In the genomic region with DNA sequence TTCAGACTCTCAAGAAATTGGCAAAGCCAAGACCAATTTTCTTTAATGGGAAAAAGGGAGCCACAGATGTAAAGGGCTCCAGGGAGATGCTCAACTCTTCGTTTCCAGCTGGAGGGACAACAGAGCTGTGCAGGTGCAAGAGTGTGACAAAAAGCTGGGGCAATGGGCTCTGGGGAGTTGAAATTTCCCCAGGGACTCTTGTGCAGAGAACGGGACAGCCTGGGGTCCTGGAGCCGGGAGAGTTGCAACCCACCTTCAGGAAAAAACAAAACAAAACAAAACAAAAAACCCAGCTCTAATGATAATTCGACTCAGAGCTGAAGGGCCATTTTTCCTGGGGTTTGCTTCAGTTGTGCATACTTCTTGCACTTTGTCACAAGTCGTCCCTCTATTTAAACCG, we compare ENCODE assay signal across 25 mouse cellular contexts. TPM values are rescaled to one million over a fixed set of nuclear protein-coding genes. Genes with fewer than 3 reads are reported as not detected.
"Had no signal": no experiment of that assay in that cellular context is flagged by ENCODE, and none has a peak within 500 bp of the region (broad histone marks: within the 10 kb centered on the region; RNA-seq: fewer than 3 reads in every experiment).

No protein-coding gene starts in this region.

- H3K4me2 ChIP-seq: heart, embryonic 12.5 days; hindbrain, embryonic 12.5 days; hindbrain, embryonic 14.5 days; intestine, embryonic 15.5 days; limb, embryonic 12.5 days; liver, embryonic 12.5 days had no signal

- ATAC-seq: hindbrain, embryonic 16.5 days; inflammation-experienced regulatory T-cells, adult 6 months; intestine, embryonic 15.5 days; intestine, postnatal 0 days; liver, embryonic 12.5 days had no signal

- H3K9ac ChIP-seq: heart, embryonic 12.5 days; hindbrain, embryonic 12.5 days; hindbrain, embryonic 14.5 days; intestine, embryonic 15.5 days; limb, embryonic 12.5 days; liver, embryonic 12.5 days; liver, embryonic 14.5 days had no signal

- H3K36me3 ChIP-seq: heart, embryonic 10.5 days; heart, embryonic 12.5 days; hindbrain, embryonic 10.5 days; hindbrain, embryonic 12.5 days; intestine, embryonic 15.5 days; limb, embryonic 12.5 days; liver, embryonic 12.5 days had no signal

- H3K4me3 ChIP-seq: gastrocnemius, adult 2 months; heart, embryonic 10.5 days; heart, embryonic 12.5 days; hindbrain, embryonic 10.5 days; hindbrain, embryonic 12.5 days; intestine, embryonic 15.5 days; limb, embryonic 12.5 days; liver, embryonic 12.5 days had no signal

- H3K27me3 ChIP-seq: heart, embryonic 12.5 days; hindbrain, embryonic 12.5 days; intestine, embryonic 15.5 days; limb, embryonic 12.5 days; liver, embryonic 12.5 days had no signal

- DNase-seq: gastrocnemius, adult 2 months; gastrocnemius, postnatal 10 days; gastrocnemius, postnatal 25 days; heart, postnatal 10 days; heart, postnatal 4 days; kidney, adult 18-20 months; kidney, adult 8-10 months; kidney, postnatal 10 days; kidney, postnatal 36 days; layer of hippocampus, adult 9-11 months; layer of hippocampus, postnatal 36 days; left cerebral cortex, postnatal 4 days had no signal

- H3K4me1 ChIP-seq: liver, embryonic 12.5 days had no signal

- H3K27ac ChIP-seq: heart, embryonic 10.5 days; hindbrain, embryonic 10.5 days; hindbrain, embryonic 12.5 days; hindbrain, embryonic 14.5 days; intestine, embryonic 15.5 days; limb, embryonic 12.5 days; liver, embryonic 12.5 days; liver, embryonic 14.5 days had no signal

- H3K9me3 ChIP-seq: heart, embryonic 10.5 days; heart, embryonic 12.5 days; hindbrain, embryonic 10.5 days; hindbrain, embryonic 12.5 days; intestine, embryonic 15.5 days; limb, embryonic 12.5 days; liver, embryonic 12.5 days had no signal

RNA-seq across cellular contexts. Expression of a gene that starts 57.0 kb away (rescaled TPM):
- total RNA-seq: granulocyte monocyte progenitor cell, adult 5-6 weeks had no signal
